ENCODE assay signal across 8 mouse cellular contexts in genomic region chr4:155068357-155068972, GRCm38 (mm10). TPM values are rescaled to one million over a fixed set of nuclear protein-coding genes. Genes with fewer than 3 reads are reported as not detected.
A peak's percentile ranks its signal among the peaks of the same experiment; 100 is the strongest.
DNase-seq lines count a peak whose midpoint lies in the region; ATAC-seq and TF ChIP-seq lines count a peak whose summit lies in the region.

No protein-coding gene starts in this region.

- no peak for ATAC-seq in kidney, postnatal 0 days (replicated peaks; ENCODE audit: low FRiP score, low read depth)
- no peak for ATAC-seq in G1E (ENCODE audit: extremely low read depth, insufficient number of reproducible peaks, low FRiP score, poor library complexity, severe bottlenecking)
- ATAC-seq in intestine, embryonic 16.5 days, result no peak

- 92% methylated on average over 20 of the region's 20 CpGs for WGBS in kidney, postnatal 0 days
- 91% methylated on average over 20 of the region's 20 CpGs for WGBS in intestine, embryonic 16.5 days

- no peak for TF ChIP-seq CTCF in kidney, postnatal 0 days (IDR thresholded peaks at IDR 0.05; ENCODE audit: low read depth)
- TF ChIP-seq CTCF in G1E (IDR thresholded peaks at IDR 0.05; ENCODE audit: low read depth, low read length), result no peak

- H3K9me3 ChIP-seq in kidney, postnatal 0 days (replicated peaks; ENCODE audit: low read length), result no peaks in the 10 kb centered on the region
- no peaks in the 10 kb centered on the region for H3K9me3 ChIP-seq in G1E (replicated peaks)
- no peaks in the 10 kb centered on the region for H3K9me3 ChIP-seq in intestine, embryonic 16.5 days (ENCODE audit: control insufficient read depth, low read length)

- no peaks in the 10 kb centered on the region for H3K27me3 ChIP-seq in kidney, postnatal 0 days (ENCODE audit: insufficient read depth, low read length)
- no peaks in the 10 kb centered on the region for H3K27me3 ChIP-seq in G1E (ENCODE audit: insufficient read depth, low read length)
- no peaks in the 10 kb centered on the region for H3K27me3 ChIP-seq in intestine, embryonic 16.5 days (replicated peaks; ENCODE audit: control insufficient read depth, insufficient read depth, low read length)

- H3K4me2 ChIP-seq in kidney, postnatal 0 days (ENCODE audit: low read length), result peak overlapping the region; percentile 90; the same call in 1 of the 2 replicates
- peak overlapping the region; percentile 68 for H3K4me2 ChIP-seq in intestine, embryonic 16.5 days (ENCODE audit: low read depth, low read length)

- H3K9ac ChIP-seq in kidney, postnatal 0 days (ENCODE audit: low read depth, low read length), result no peak overlapping the region
- peak overlapping the region; percentile 87 for H3K9ac ChIP-seq in intestine, embryonic 16.5 days (ENCODE audit: low read depth, low read length)

- peak; percentile 41 to 50 for DNase-seq in cerebellum, postnatal 25 days
- DNase-seq in cerebellum, postnatal 14 days, result no peak
- no peak for DNase-seq in kidney, postnatal 0 days (ENCODE audit: low spot score)
- DNase-seq in kidney, postnatal 36 days, result no peak
- DNase-seq in G1E (ENCODE audit: low spot score), result no peak
- no peak for DNase-seq in frontal cortex, adult 2 months (ENCODE audit: extremely low spot score in 1 of 2, low spot score in 1 of 2)
- DNase-seq in right cerebral cortex, postnatal 4 days, result no peak

- peaks cover 27% of the 10 kb centered on the region for H3K36me3 ChIP-seq in kidney, postnatal 0 days (ENCODE audit: insufficient read depth, low read length)
- peaks cover 58% of the 10 kb centered on the region for H3K36me3 ChIP-seq in G1E (replicated peaks)
- peaks cover 23% of the 10 kb centered on the region for H3K36me3 ChIP-seq in intestine, embryonic 16.5 days (ENCODE audit: control insufficient read depth, insufficient read depth, low read length)

- H3K4me1 ChIP-seq in kidney, postnatal 0 days (replicated peaks; ENCODE audit: insufficient read depth, low read length), result peaks cover 9% of the 10 kb centered on the region
- H3K4me1 ChIP-seq in G1E (ENCODE audit: insufficient read depth, low read depth, low read length), result peaks cover 78% of the 10 kb centered on the region
- H3K4me1 ChIP-seq in intestine, embryonic 16.5 days (ENCODE audit: control insufficient read depth, insufficient read depth, low read length), result peaks cover 17% of the 10 kb centered on the region

- H3K27ac ChIP-seq in kidney, postnatal 0 days, result no peak overlapping the region
- no peak overlapping the region for H3K27ac ChIP-seq in intestine, embryonic 16.5 days (ENCODE audit: low read length)

- H3K4me3 ChIP-seq in kidney, postnatal 0 days (replicated peaks; ENCODE audit: low read depth, low read length), result no peak overlapping the region
- peak overlapping the region; percentile 77 for H3K4me3 ChIP-seq in G1E (ENCODE audit: low read depth, low read length)
- H3K4me3 ChIP-seq in intestine, embryonic 16.5 days (ENCODE audit: low read length), result no peak overlapping the region

RNA-seq across cellular contexts. Expression of gene Pex10, which starts 1.6 kb away (rescaled TPM):
- 18.3 and 19.7 TPM in 2 replicates for polyA plus RNA-seq in kidney, postnatal 0 days (2015; fragmentation: Nextera tagmentation; extraction: Ambion mirVana)
- total RNA-seq in G1E (2014; fragmentation: Nextera tagmentation), result 15.9 and 21.1 TPM in 2 replicates
- 23.2 and 23.4 TPM in 2 replicates for total RNA-seq in G1E (2017)
- 30.3 and 40.2 TPM in 2 replicates for polyA plus RNA-seq in G1E (2012)
- 28.9 and 30.5 TPM in 2 replicates for polyA plus RNA-seq in intestine, embryonic 16.5 days (2015; fragmentation: Nextera tagmentation; extraction: Ambion mirVana)
- 16.7 and 21.1 TPM in 2 replicates for polyA plus RNA-seq in frontal cortex, adult 2 months (2012; rRNA removed)

RNA-seq across cellular contexts. Expression of gene Plch2, which starts 11.9 kb away (rescaled TPM):
- polyA plus RNA-seq in kidney, postnatal 0 days (2015; fragmentation: Nextera tagmentation; extraction: Ambion mirVana), result 2.1 and 2.3 TPM in 2 replicates
- total RNA-seq in G1E (2014; fragmentation: Nextera tagmentation) (1.5 TPM in 2 replicates), G1E (2017) (0.22 and 0.35 TPM in 2 replicates)
- polyA plus RNA-seq in G1E (2012), result 0.54 and 0.61 TPM in 2 replicates
- 19.8 and 22.9 TPM in 2 replicates for polyA plus RNA-seq in intestine, embryonic 16.5 days (2015; fragmentation: Nextera tagmentation; extraction: Ambion mirVana)
- 89.8 and 98.3 TPM in 2 replicates for polyA plus RNA-seq in frontal cortex, adult 2 months (2012; rRNA removed)

RNA-seq across cellular contexts. Expression of gene Rer1, which starts 17.7 kb away (rescaled TPM):
- polyA plus RNA-seq in kidney, postnatal 0 days (2015; fragmentation: Nextera tagmentation; extraction: Ambion mirVana), result 194 and 205 TPM in 2 replicates
- total RNA-seq in G1E (2014; fragmentation: Nextera tagmentation) (209 TPM in 2 replicates), G1E (2017) (212 and 216 TPM in 2 replicates)
- 123 and 125 TPM in 2 replicates for polyA plus RNA-seq in G1E (2012)
- 211 and 216 TPM in 2 replicates for polyA plus RNA-seq in intestine, embryonic 16.5 days (2015; fragmentation: Nextera tagmentation; extraction: Ambion mirVana)
- polyA plus RNA-seq in frontal cortex, adult 2 months (2012; rRNA removed), result 83.4 and 84.4 TPM in 2 replicates

RNA-seq across cellular contexts. Expression of gene Morn1, which starts 17.9 kb away (rescaled TPM):
- 7.0 and 7.6 TPM in 2 replicates for polyA plus RNA-seq in kidney, postnatal 0 days (2015; fragmentation: Nextera tagmentation; extraction: Ambion mirVana)
- 2.3 and 4.2 TPM in 2 replicates for total RNA-seq in G1E (2014; fragmentation: Nextera tagmentation)
- 5.3 and 7.2 TPM in 2 replicates for total RNA-seq in G1E (2017)
- 1.8 and 2.9 TPM in 2 replicates for polyA plus RNA-seq in G1E (2012)
- 3.6 and 4.3 TPM in 2 replicates for polyA plus RNA-seq in intestine, embryonic 16.5 days (2015; fragmentation: Nextera tagmentation; extraction: Ambion mirVana)
- 18.6 and 22.0 TPM in 2 replicates for polyA plus RNA-seq in frontal cortex, adult 2 months (2012; rRNA removed)

Comparison
In these comparisons a context has a peak if more than half of its experiments do, and no peak if none do; other contexts are left out.
1. DNase-seq: peak in cerebellum, postnatal 25 days (2 of 2); none in cerebellum, postnatal 14 days (0 of 2), kidney, postnatal 0 days (single experiment), kidney, postnatal 36 days (0 of 2), G1E (single experiment), frontal cortex, adult 2 months (0 of 2) and right cerebral cortex, postnatal 4 days (single experiment).